Mouse (Mus musculus): ENCODE data around the gene Itpa. TPM values are rescaled to one million over a fixed set of nuclear protein-coding genes. Genes with fewer than 3 reads are reported as not detected.
"Not testable (repeated sequence)": the region's sequence is repeated elsewhere in the genome, so short reads cannot be mapped to it uniquely, and the experiment has no call there.

The Itpa gene
- polyA plus RNA-seq, 1 experiment from 2014 or later, result 85.5 TPM

GRCm38 (mm10) chr2:130649028-130649427 lies 18.4 kb upstream of the Itpa start:
- H3K9ac ChIP-seq (ENCODE audit: low read length); H3K9me3 ChIP-seq (replicated peaks; ENCODE audit: control insufficient read depth, low read length); H3K4me3 ChIP-seq (replicated peaks; ENCODE audit: low read length); H3K4me2 ChIP-seq (ENCODE audit: low read depth, low read length); H3K36me3 ChIP-seq (ENCODE audit: control insufficient read depth, insufficient read depth, low read length); H3K27me3 ChIP-seq (ENCODE audit: control insufficient read depth, insufficient read depth, low read length); ATAC-seq (ENCODE audit: insufficient read depth, low FRiP score); H3K27ac ChIP-seq (ENCODE audit: low read length); H3K4me1 ChIP-seq (ENCODE audit: control insufficient read depth, insufficient read depth, low read length): not testable (repeated sequence)
- 79% methylated on average over 6 of the region's 6 CpGs for WGBS

GRCm38 (mm10) chr2:130653303-130653702 lies 14.1 kb upstream of the Itpa start:
- Histone ChIP-seq H3K9me3 (replicated peaks; ENCODE audit: control insufficient read depth, low read length) (no peaks in the 10 kb centered on the region), H3K4me3 (replicated peaks; ENCODE audit: low read length) (no peak overlapping the region), H3K27me3 (ENCODE audit: control insufficient read depth, insufficient read depth, low read length) (no peaks in the 10 kb centered on the region), H3K27ac (ENCODE audit: low read length) (no peak overlapping the region), H3K36me3 (ENCODE audit: control insufficient read depth, insufficient read depth, low read length) (peaks cover 16% of the 10 kb centered on the region), H3K9ac (ENCODE audit: low read length) (no peak overlapping the region), H3K4me1 (ENCODE audit: control insufficient read depth, insufficient read depth, low read length) (no peaks in the 10 kb centered on the region), H3K4me2 (ENCODE audit: low read depth, low read length) (no peak overlapping the region)
- ATAC-seq (ENCODE audit: insufficient read depth, low FRiP score), result no peak
- WGBS, result 86% methylated on average over 2 of the region's 2 CpGs

- peaks cover 19% of the 10 kb centered on the region for H3K36me3 ChIP-seq (ENCODE audit: control insufficient read depth, insufficient read depth, low read length)
- ATAC-seq (ENCODE audit: insufficient read depth, low FRiP score), result no peak
These were observed 13.7 kb upstream of the Itpa start for GRCm38 (mm10) chr2:130653760-130654159.

DNA sequence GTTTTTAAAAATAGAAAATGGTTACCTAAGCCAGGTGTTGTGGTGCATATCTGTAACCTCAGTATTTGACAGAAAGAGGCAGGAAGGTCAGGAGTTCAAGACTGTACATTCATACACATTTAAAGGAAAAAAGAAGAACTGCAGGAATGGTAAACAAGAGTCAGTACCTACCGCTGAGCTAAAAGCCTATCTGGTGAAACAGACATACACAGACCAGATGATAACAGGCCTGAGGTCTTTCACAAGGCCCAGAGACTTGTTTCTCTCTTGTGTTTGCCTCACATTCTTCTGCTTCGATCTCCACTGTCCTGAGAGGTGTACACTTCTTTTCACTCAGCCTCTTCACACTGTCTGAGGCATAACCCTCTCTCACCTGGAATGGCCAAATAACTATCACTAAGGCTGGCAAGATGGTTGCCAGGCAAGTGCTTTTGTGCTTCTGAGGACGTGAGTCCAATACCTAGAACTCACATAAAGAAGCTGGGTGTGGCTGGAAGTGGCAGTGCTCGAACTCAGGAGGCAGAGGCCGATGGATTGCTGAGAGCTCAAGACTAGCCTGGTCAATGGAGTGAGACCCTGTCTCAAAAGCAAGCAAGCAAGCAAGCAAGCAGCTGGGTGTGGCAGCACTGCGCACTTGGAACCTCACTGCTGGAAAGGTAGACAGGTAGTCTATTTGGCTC lies 11.6 kb upstream of the Itpa start:
- Histone ChIP-seq H3K36me3 (ENCODE audit: control insufficient read depth, insufficient read depth, low read length) (peaks cover 19% of the 10 kb centered on the region), H3K9ac (ENCODE audit: low read length) (no peak overlapping the region), H3K4me1 (ENCODE audit: control insufficient read depth, insufficient read depth, low read length) (no peaks in the 10 kb centered on the region), H3K27ac (ENCODE audit: low read length) (no peak overlapping the region), H3K9me3 (replicated peaks; ENCODE audit: control insufficient read depth, low read length) (no peaks in the 10 kb centered on the region), H3K4me2 (ENCODE audit: low read depth, low read length) (no peak overlapping the region), H3K4me3 (replicated peaks; ENCODE audit: low read length) (no peak overlapping the region), H3K27me3 (ENCODE audit: control insufficient read depth, insufficient read depth, low read length) (no peaks in the 10 kb centered on the region)
- WGBS, result 84% methylated on average over 6 of the region's 6 CpGs
- no peak for ATAC-seq (ENCODE audit: insufficient read depth, low FRiP score)

More at GRCm38 (mm10) chr2:130653760-130654159, 13.7 kb upstream of the Itpa start:
- H3K27ac ChIP-seq (ENCODE audit: low read length), result no peak overlapping the region
- H3K27me3 ChIP-seq (ENCODE audit: control insufficient read depth, insufficient read depth, low read length), result no peaks in the 10 kb centered on the region
- WGBS, result 81% methylated on average over 1 of the region's 1 CpGs
- no peak overlapping the region for H3K4me2 ChIP-seq (ENCODE audit: low read depth, low read length)
- no peak overlapping the region for H3K9ac ChIP-seq (ENCODE audit: low read length)
- no peak overlapping the region for H3K4me3 ChIP-seq (replicated peaks; ENCODE audit: low read length)
- no peaks in the 10 kb centered on the region for H3K4me1 ChIP-seq (ENCODE audit: control insufficient read depth, insufficient read depth, low read length)
- H3K9me3 ChIP-seq (replicated peaks; ENCODE audit: control insufficient read depth, low read length), result no peaks in the 10 kb centered on the region

GRCm38 (mm10) chr2:130656536-130656935 lies 10.9 kb upstream of the Itpa start:
- H3K4me1 ChIP-seq (ENCODE audit: control insufficient read depth, insufficient read depth, low read length), result no peaks in the 10 kb centered on the region
- 93% methylated on average over 9 of the region's 9 CpGs for WGBS
- no peaks in the 10 kb centered on the region for H3K27me3 ChIP-seq (ENCODE audit: control insufficient read depth, insufficient read depth, low read length)
- H3K9ac ChIP-seq (ENCODE audit: low read length), result no peak overlapping the region
- no peaks in the 10 kb centered on the region for H3K9me3 ChIP-seq (replicated peaks; ENCODE audit: control insufficient read depth, low read length)
- peaks cover 21% of the 10 kb centered on the region for H3K36me3 ChIP-seq (ENCODE audit: control insufficient read depth, insufficient read depth, low read length)
- no peak overlapping the region for H3K27ac ChIP-seq (ENCODE audit: low read length)
- no peak overlapping the region for H3K4me2 ChIP-seq (ENCODE audit: low read depth, low read length)
- no peak for ATAC-seq (ENCODE audit: insufficient read depth, low FRiP score)
- H3K4me3 ChIP-seq (replicated peaks; ENCODE audit: low read length), result no peak overlapping the region

DNA sequence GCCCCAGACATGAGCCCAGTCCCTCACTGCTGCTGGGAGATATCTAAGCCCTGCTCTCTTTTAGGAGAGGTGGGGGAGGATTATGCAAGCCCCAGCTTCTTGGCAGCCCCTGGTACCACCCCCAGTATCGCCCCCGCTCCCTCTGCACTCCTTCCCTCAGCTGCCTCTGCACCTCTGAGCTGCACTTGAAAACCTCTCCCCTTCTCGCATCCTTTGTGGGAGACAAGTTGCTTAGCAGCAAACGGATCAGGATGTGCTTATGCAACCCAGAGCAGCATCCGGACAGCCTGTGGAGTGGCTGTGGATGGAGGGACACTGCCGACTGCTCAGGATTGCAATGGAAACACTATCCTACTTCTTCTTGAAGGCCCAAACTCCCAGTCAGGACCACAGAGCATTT lies 9.9 kb upstream of the Itpa start:
- Histone ChIP-seq H3K9ac (ENCODE audit: low read length) (no peak overlapping the region), H3K27ac (ENCODE audit: low read length) (no peak overlapping the region), H3K27me3 (ENCODE audit: control insufficient read depth, insufficient read depth, low read length) (no peaks in the 10 kb centered on the region), H3K9me3 (replicated peaks; ENCODE audit: control insufficient read depth, low read length) (no peaks in the 10 kb centered on the region), H3K4me1 (ENCODE audit: control insufficient read depth, insufficient read depth, low read length) (no peaks in the 10 kb centered on the region), H3K36me3 (ENCODE audit: control insufficient read depth, insufficient read depth, low read length) (peaks cover 21% of the 10 kb centered on the region), H3K4me3 (replicated peaks; ENCODE audit: low read length) (no peak overlapping the region), H3K4me2 (ENCODE audit: low read depth, low read length) (no peak overlapping the region)
- WGBS, result 86% methylated on average over 6 of the region's 6 CpGs
- ATAC-seq (ENCODE audit: insufficient read depth, low FRiP score), result no peak

- Histone ChIP-seq H3K4me3 (replicated peaks; ENCODE audit: low read length) (no peak overlapping the region), H3K9ac (ENCODE audit: low read length) (no peak overlapping the region), H3K27ac (ENCODE audit: low read length) (no peak overlapping the region), H3K4me2 (ENCODE audit: low read depth, low read length) (no peak overlapping the region), H3K9me3 (replicated peaks; ENCODE audit: control insufficient read depth, low read length) (no peaks in the 10 kb centered on the region), H3K4me1 (ENCODE audit: control insufficient read depth, insufficient read depth, low read length) (peaks cover 9% of the 10 kb centered on the region), H3K36me3 (ENCODE audit: control insufficient read depth, insufficient read depth, low read length) (peaks cover 21% of the 10 kb centered on the region), H3K27me3 (ENCODE audit: control insufficient read depth, insufficient read depth, low read length) (no peaks in the 10 kb centered on the region)
- WGBS, result 93% methylated on average over 10 of the region's 10 CpGs
- ATAC-seq (ENCODE audit: insufficient read depth, low FRiP score), result no peak
These were observed 8.9 kb upstream of the Itpa start for GRCm38 (mm10) chr2:130658530-130658929.

- Histone ChIP-seq H3K4me3 (replicated peaks; ENCODE audit: low read length) (peak overlapping the region; percentile 69), H3K4me1 (ENCODE audit: control insufficient read depth, insufficient read depth, low read length) (peaks cover 20% of the 10 kb centered on the region), H3K4me2 (ENCODE audit: low read depth, low read length) (peak overlapping the region; percentile 62), H3K9me3 (replicated peaks; ENCODE audit: control insufficient read depth, low read length) (no peaks in the 10 kb centered on the region), H3K9ac (ENCODE audit: low read length) (peak overlapping the region; percentile 92), H3K27ac (ENCODE audit: low read length) (no peak overlapping the region), H3K27me3 (ENCODE audit: control insufficient read depth, insufficient read depth, low read length) (no peaks in the 10 kb centered on the region), H3K36me3 (ENCODE audit: control insufficient read depth, insufficient read depth, low read length) (peaks cover 7% of the 10 kb centered on the region; the same call in 1 of the 2 replicates)
- WGBS, result 91% methylated on average over 11 of the region's 11 CpGs
- ATAC-seq (ENCODE audit: insufficient read depth, low FRiP score), result no peak
These were observed 4.1 kb upstream of the Itpa start for GRCm38 (mm10) chr2:130663342-130663741.

DNA sequence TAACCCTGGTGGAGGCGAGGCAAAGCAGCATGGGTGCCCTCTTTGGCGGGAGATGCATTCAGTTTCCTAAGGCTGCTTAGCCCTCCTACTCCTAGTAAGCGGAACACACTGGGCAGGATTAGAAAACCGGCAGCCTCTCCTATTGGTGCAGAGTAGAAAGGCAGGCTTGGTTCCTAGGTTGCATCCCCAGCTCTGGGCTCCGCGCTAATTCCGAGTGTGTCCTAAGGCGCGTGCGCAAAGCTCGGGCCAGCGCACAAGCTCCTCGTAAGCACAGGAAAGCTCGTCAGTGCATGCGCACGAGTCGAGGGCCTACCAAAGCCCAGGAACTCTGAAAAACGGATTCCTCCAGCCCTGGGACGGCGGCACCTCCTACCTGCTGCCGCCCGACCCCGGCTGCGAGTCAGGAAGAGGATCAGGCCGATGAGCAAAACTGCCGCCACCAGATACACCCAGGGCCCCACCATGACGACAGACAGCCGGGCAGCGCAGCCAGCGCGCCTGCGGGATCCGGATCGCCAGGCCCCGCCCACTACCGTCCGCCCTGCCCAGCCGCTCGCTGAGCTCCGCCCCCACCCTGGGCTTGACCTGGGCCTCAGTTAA lies 3.2 kb upstream of the Itpa start, which contains the start of gene Ddrgk1:
TSS of gene Ddrgk1 (minus strand) at position 558 of the 600 bp plus-strand sequence.
- peaks cover 5% of the 10 kb centered on the region; the same call in 1 of the 2 replicates for H3K36me3 ChIP-seq (ENCODE audit: control insufficient read depth, insufficient read depth, low read length)
- H3K27me3 ChIP-seq (ENCODE audit: control insufficient read depth, insufficient read depth, low read length), result no peaks in the 10 kb centered on the region
- under 1% methylated on average over 40 of the region's 40 CpGs for WGBS
- peak within 1 kb of the TSS; percentile 62 for H3K4me2 ChIP-seq (ENCODE audit: low read depth, low read length)
- peak within 1 kb of the TSS; percentile 69 for H3K4me3 ChIP-seq (replicated peaks; ENCODE audit: low read length)
- peak within 1 kb of the TSS; percentile 99 for H3K27ac ChIP-seq (ENCODE audit: low read length)
- peak within 1 kb of the TSS; percentile 92 for H3K9ac ChIP-seq (ENCODE audit: low read length)
- H3K4me1 ChIP-seq (ENCODE audit: control insufficient read depth, insufficient read depth, low read length), result peaks cover 20% of the 10 kb centered on the region
- ATAC-seq (ENCODE audit: insufficient read depth, low FRiP score), result peak; percentile 97
- no peaks in the 10 kb centered on the region for H3K9me3 ChIP-seq (replicated peaks; ENCODE audit: control insufficient read depth, low read length)

Data from stomach, embryonic 16.5 days (tissue).